Mouse (Mus musculus): Measurements from ENCODE around the gene Abtb2.

DNA sequence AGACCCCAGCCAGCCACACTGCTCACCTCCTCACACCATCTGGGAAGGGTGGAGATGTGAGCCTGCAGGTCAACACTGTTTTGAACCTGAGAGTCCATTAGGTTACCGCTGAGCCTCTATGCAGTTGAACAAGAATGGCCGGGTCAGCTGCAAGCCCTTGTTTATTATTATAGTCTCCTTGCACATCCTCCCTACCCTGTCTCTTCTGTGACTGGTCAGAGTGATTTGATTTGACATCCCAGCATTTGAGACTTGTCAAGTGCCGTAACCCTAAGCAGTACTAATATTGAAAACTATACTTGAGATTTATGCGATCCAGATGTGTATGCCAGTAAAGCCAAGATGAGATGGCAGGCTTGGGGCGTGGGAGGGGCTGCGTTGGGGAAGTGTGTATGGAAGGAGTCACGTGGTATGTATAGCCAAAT is 65.2 kb downstream of the Abtb2 start:
- TF ChIP-seq POLR2A (IDR thresholded peaks at IDR 0.05; ENCODE audit: low read depth, low read length): no peak
- no peak for TF ChIP-seq CTCF (IDR thresholded peaks at IDR 0.05; ENCODE audit: extremely low read depth, insufficient read depth, insufficient read length, insufficient replicate concordance)
